Mouse (Mus musculus) intestine, embryonic 16.5 days (tissue): Measurements from ENCODE around the gene Efna3. TPM values are rescaled to one million over a fixed set of nuclear protein-coding genes. Genes with fewer than 3 reads are reported as not detected.
A peak's percentile ranks its signal among the peaks of the same experiment; 100 is the strongest.

Source experiments
- ATAC-seq: fragments of 200-750 bp; cut with Nextera tagmentation; 2 replicates; pipeline ENCODE4 v1.8.0; 2017; ENCODE audit warnings: moderate TSS enrichment, moderate library complexity
- H3K27ac ChIP-seq: fragments of 300-500 bp; sonication (generic); 2 replicates; pipeline ENCODE4 v1.5.1; 2014; ENCODE audit warnings: mild to moderate bottlenecking, low read length
- H3K27me3 ChIP-seq: fragments of 300-500 bp; sonication (generic); replicated peaks from 2 replicates; pipeline ENCODE4 v1.6.1; 2014; ENCODE audit warnings: low read length, control low read depth, mixed read lengths; ENCODE audit not compliant: control insufficient read depth, insufficient read depth
- H3K36me3 ChIP-seq: fragments of 300-500 bp; sonication (generic); 2 replicates; pipeline ENCODE4 v1.6.1; 2014; ENCODE audit warnings: low read length, control low read depth; ENCODE audit not compliant: control insufficient read depth, insufficient read depth
- H3K4me1 ChIP-seq: fragments of 300-500 bp; sonication (generic); 2 replicates; pipeline ENCODE4 v1.6.1; 2014; ENCODE audit warnings: low read length, control low read depth, mixed read lengths; ENCODE audit not compliant: control insufficient read depth, insufficient read depth
- H3K4me2 ChIP-seq: fragments of 300-500 bp; sonication (generic); 2 replicates; pipeline ENCODE4 v1.6.1; 2014; ENCODE audit warnings: low read depth, low read length, control low read depth
- H3K4me3 ChIP-seq: fragments of 300-500 bp; sonication (generic); 2 replicates; pipeline ENCODE4 v1.5.1; 2014; ENCODE audit warnings: mild to moderate bottlenecking, low read length
- H3K9ac ChIP-seq: fragments of 300-500 bp; sonication (generic); 2 replicates; pipeline ENCODE4 v1.6.1; 2014; ENCODE audit warnings: low read depth, low read length
- H3K9me3 ChIP-seq: fragments of 300-500 bp; sonication (generic); 2 replicates; pipeline ENCODE4 v1.6.1; 2016; ENCODE audit warnings: low read length, control low read depth; ENCODE audit not compliant: control insufficient read depth
- WGBS: fragments of 180-500 bp; shearing (Covaris S2); extraction: QIAGEN DNeasy Blood & Tissue Kit; methylation state at CpG from one replicate; pipeline ENCODE4 v1.1.7; 2014; 5-methylcytosine and 5-hydroxymethylcytosine counted together
- polyA plus RNA-seq: library from polyadenylated mRNA; unstranded; fragments of >200 nt; fragmentation: Nextera tagmentation; extraction: Ambion mirVana; gene quantifications from 2 replicates; pipeline ENCODE4 v1.2.1, GENCODE M21; 2015

Gene Efna3
- polyA plus RNA-seq, 1 experiment from 2014 or later = 7.5 TPM

DNA sequence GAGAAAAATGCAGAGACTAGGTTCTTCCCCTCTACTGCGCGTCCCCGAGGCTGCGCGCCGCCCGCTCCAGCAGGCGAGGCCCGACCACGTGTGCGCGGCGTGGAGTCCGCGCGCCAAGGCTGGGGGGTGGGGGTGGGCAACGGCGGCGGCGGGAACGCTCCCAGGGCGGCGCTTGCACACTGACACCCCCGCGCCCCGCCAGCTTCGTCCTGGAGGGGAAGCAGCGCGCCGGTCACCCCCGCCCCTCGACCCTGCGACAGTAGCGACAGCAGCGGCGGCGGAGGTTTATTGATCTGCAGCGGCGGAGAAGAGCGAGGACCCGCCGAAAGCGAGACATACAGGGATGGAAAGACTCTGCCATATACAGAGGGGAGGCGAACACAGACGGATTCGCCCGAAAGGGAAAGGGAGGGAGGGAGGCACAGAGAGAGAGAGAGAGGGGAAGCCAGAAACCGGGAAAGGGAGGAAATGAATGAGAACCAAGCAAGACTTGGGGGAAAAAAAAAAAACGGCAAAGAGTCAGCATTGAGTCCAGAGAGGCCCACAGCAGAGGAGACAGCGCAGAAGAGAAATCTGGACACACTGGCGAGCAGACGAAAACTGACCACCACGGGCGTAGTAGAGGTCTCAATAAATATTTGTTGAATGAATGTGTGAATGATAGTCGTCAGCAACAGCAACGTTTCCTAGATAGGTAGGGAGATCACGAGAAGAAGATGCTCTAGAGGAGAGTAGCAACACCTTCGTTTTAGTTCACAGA lies 3.0 kb downstream of the Efna3 start:
- peak overlapping the region; percentile 65 for H3K9ac ChIP-seq
- peaks cover 57% of the 10 kb centered on the region for H3K4me1 ChIP-seq
- 3% methylated on average over 58 of the region's 58 CpGs for WGBS
- peak overlapping the region; percentile 48 for H3K4me3 ChIP-seq
- H3K9me3 ChIP-seq = no peaks in the 10 kb centered on the region
- peak overlapping the region; percentile 98 for H3K4me2 ChIP-seq
- no peak overlapping the region for H3K27ac ChIP-seq
- no peak for ATAC-seq
- peaks cover 30% of the 10 kb centered on the region; the same call in 1 of the 2 replicates for H3K27me3 ChIP-seq
- no peaks in the 10 kb centered on the region for H3K36me3 ChIP-seq

DNA sequence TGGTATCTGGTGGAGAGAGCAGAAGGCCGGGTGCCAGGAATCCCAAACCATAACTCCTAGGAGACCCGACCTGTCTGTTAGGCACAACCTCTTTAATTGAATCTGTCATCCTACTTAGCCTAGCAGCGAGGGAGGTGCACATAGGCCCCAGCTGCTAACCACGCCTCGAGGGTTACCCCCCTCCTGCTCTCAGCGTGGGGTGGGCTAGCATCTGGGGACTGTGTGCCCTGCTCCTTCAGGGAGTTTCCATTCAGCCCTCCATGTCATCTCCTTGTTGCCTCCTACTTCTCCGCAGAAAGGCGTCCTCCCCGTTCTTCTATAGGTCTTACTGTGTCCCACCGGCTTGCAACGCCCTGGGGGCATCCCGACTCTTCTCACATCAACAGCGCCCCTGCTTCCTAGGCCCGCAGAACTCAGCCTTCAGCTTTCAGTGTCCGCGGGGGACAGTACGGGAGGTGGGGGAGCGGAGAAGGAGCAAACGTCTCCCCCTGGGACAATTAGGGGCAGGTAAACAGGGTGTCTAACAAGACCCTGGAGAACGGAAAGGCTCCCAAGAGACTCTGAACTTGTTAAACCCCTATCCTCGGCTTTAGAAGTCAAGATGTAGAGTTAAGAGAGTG lies 3.7 kb downstream of the Efna3 start:
- Histone ChIP-seq H3K9ac (peak overlapping the region; percentile 65), H3K4me3 (peak overlapping the region; percentile 48), H3K4me1 (peaks cover 58% of the 10 kb centered on the region), H3K4me2 (peak overlapping the region; percentile 98), H3K27ac (no peak overlapping the region), H3K27me3 (peaks cover 30% of the 10 kb centered on the region; the same call in 1 of the 2 replicates), H3K36me3 (no peaks in the 10 kb centered on the region), H3K9me3 (no peaks in the 10 kb centered on the region)
- ATAC-seq = no peak
- 32% methylated on average over 21 of the region's 21 CpGs for WGBS

DNA sequence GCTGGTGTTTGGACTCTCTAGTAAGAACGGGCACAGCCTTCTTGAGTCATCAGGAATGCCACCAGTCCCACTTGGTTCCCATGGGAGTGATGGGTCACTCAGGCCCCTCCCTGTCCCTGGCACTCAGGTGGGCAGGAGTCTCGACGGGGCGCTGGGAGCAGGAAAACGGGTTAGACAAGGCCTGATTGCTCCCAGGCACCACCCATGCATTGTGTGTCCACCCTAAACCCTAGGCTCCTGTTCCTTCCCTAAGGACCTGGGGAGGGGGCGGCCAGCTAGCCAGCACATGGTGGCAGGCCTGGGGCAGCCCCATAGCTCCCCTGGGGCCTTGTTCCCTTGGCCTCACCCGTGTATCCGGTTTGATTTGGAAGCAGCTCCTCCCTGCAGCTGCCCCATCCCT lies 4.4 kb downstream of the Efna3 start:
- Histone ChIP-seq H3K9ac (no peak overlapping the region), H3K4me3 (no peak overlapping the region), H3K27me3 (peaks cover 30% of the 10 kb centered on the region; the same call in 1 of the 2 replicates), H3K27ac (no peak overlapping the region), H3K4me2 (no peak overlapping the region), H3K9me3 (no peaks in the 10 kb centered on the region), H3K36me3 (no peaks in the 10 kb centered on the region), H3K4me1 (peaks cover 58% of the 10 kb centered on the region)
- ATAC-seq = no peak
- WGBS = 77% methylated on average over 8 of the region's 8 CpGs

DNA sequence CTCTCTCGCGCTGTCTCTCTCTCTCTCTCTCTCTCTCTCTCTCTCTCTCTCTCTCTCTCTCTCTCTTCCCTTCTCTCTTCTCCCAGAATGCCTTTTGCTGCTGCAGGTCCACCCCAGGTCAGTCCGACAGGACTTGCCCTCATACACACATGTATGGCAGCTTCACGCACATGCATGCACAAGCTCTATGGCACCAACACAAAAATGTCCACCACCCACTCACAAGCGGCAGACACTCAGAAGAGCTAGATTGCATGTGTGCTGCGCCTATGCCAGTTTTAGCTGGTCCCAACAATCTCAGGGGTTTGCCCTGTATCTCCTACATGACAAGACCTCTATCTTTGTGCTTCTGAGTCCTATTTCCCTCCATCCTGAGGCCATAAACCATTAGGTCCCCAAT lies 5.5 kb downstream of the Efna3 start:
- WGBS = 53% methylated on average over 6 of the region's 6 CpGs
- Histone ChIP-seq H3K9ac (no peak overlapping the region), H3K27me3 (peaks cover 30% of the 10 kb centered on the region; the same call in 1 of the 2 replicates), H3K27ac (no peak overlapping the region), H3K4me3 (no peak overlapping the region), H3K4me1 (peaks cover 57% of the 10 kb centered on the region), H3K36me3 (no peaks in the 10 kb centered on the region), H3K9me3 (no peaks in the 10 kb centered on the region), H3K4me2 (no peak overlapping the region)
- no peak for ATAC-seq

DNA sequence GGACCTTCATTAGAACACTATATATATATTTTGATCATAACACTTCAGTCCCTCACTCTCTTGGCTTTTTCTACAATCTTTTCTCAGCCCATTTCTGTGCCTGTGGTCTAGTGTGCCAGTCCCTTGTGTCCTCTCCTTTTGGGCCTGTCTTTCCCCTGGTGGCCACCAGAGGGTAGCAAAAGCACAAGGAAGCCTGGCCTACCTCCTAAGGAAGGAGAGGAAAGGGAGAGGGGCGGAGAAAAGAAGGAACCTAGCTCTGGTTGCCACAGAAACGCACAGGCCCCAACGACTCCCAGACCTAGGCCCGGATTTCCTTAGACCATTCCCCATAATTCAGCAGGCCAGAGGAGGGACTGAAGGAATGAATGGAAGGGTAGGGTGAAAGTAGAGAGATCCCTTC lies 5.9 kb downstream of the Efna3 start:
- H3K4me2 ChIP-seq = peak overlapping the region; percentile 69
- H3K27me3 ChIP-seq = peaks cover 30% of the 10 kb centered on the region; the same call in 1 of the 2 replicates
- peak overlapping the region; percentile 37; the same call in 1 of the 2 replicates for H3K27ac ChIP-seq
- peak overlapping the region; percentile 51; the same call in 1 of the 2 replicates for H3K9ac ChIP-seq
- H3K36me3 ChIP-seq = no peaks in the 10 kb centered on the region
- peaks cover 53% of the 10 kb centered on the region for H3K4me1 ChIP-seq
- peak; percentile 58 for ATAC-seq
- 3% methylated on average over 4 of the region's 4 CpGs for WGBS
- peak overlapping the region; percentile 36; the same call in 1 of the 2 replicates for H3K4me3 ChIP-seq
- no peaks in the 10 kb centered on the region for H3K9me3 ChIP-seq

DNA sequence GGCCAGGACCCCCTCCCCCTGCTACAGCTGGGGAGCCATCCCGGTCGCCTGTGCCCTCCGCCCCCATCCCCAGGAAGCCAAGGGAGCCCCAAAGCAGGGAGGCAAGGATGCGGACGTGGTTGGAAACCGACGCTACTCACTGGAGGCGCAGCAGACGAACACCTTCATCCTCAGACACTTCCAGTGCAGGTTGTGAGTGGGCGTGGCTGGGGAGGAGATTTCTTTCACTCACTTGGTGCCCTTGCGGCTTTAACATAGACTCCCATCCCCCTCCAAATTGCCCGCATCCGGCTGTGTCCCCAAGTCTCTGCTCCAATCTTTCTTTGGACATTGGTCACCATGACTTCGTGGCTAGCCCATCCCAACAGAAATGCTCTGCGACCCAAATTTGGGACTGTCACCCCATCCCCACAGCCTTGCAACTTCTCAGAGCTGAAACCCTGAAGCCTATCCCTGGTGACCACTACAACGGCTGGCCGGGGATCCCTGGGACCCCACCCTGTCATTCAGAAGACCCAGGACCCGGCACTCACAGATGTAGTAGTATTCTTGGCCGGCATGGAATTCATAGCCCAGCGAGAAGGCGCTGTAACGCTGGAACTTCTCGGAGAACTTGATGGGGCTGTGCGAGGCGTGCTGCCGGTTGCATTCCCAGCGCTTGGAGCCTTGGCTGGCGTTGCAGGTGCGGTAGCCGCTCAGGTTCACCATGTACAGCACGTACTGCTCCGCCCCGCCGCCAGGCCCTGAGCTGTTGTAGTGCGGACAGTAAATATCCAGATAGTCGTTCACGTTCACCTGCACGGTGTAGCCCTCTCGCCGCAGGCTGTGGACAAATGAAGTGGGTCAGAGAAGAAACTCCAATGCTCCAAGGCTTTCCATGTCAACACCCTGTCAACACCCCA lies 6.6 kb downstream of the Efna3 start:
- peak overlapping the region; percentile 69 for H3K4me2 ChIP-seq
- no peaks in the 10 kb centered on the region for H3K9me3 ChIP-seq
- H3K9ac ChIP-seq = peak overlapping the region; percentile 51
- ATAC-seq = peak; percentile 56
- H3K27ac ChIP-seq = peak overlapping the region; percentile 37; the same call in 1 of the 2 replicates
- no peaks in the 10 kb centered on the region for H3K36me3 ChIP-seq
- H3K4me3 ChIP-seq = peak overlapping the region; percentile 36
- H3K27me3 ChIP-seq = peaks cover 30% of the 10 kb centered on the region; the same call in 1 of the 2 replicates
- peaks cover 46% of the 10 kb centered on the region for H3K4me1 ChIP-seq
- WGBS = 17% methylated on average over 40 of the region's 40 CpGs

DNA sequence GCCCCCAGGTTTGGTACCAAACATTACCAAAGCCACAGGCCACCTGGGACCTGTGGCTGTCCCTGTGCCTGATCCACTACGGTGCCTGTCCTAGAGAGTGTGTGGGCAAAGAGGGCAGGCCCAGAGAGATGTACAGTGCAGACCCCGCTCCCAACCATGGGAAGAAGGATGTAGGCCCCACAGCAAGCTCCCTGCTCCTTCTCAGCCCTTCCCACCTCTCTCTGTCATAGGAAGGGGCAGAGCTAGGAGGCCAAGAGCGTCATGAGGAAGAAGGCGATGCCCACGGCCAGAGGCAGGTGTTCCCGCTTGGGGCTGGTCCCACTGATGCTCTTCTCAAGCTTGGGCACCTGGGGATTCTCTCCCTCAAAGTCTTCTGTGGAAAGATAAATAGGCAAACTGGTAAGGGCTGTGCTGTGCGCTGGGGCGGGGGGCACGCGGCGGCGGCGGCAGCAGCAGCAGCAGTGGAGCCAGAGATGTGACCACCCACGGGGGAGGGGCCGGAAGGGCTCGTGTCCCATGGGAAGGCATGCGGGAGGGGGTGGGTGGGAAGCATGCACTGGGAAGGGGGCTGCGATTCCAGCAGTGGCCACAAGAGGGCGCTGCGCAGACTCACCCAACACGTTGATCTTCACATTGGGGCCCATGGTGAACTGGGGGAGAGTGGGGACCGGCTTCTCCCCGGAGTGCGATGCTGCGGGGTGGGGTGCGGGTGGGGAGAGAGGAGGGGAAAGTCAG lies 7.4 kb downstream of the Efna3 start:
- ATAC-seq = peak; percentile 29
- peak overlapping the region; percentile 49 for H3K9ac ChIP-seq
- WGBS = 6% methylated on average over 26 of the region's 26 CpGs
- peaks cover 38% of the 10 kb centered on the region for H3K4me1 ChIP-seq
- H3K4me2 ChIP-seq = peak overlapping the region; percentile 69
- peak overlapping the region; percentile 36 for H3K4me3 ChIP-seq
- peaks cover 3% of the 10 kb centered on the region; the same call in 1 of the 2 replicates for H3K9me3 ChIP-seq
- H3K36me3 ChIP-seq = no peaks in the 10 kb centered on the region
- H3K27me3 ChIP-seq = peaks cover 21% of the 10 kb centered on the region; the same call in 1 of the 2 replicates
- no peak overlapping the region for H3K27ac ChIP-seq

DNA sequence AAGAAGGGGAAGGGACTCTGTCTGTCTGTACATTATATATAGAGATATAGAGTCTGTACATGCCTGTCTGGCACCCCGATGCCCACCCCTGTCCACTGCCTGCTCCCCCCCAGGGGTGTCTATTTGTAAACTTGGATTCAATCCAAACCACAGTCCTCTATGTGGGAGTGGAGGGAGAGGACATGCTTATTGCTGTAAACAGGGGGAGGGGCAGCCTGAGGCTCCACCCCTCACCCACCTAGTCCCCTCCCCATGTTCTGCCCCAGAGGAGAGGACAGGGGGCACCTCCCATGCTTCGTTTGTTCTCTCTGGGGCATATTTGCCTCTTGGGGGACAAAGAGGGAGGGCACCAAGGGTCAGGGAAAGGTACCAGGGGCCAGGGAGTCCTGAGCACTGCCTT lies 8.0 kb downstream of the Efna3 start:
- H3K4me3 ChIP-seq = no peak overlapping the region
- H3K27me3 ChIP-seq = peaks cover 17% of the 10 kb centered on the region; the same call in 1 of the 2 replicates
- H3K4me2 ChIP-seq = peak overlapping the region; percentile 69
- ATAC-seq = no peak
- no peak overlapping the region for H3K27ac ChIP-seq
- WGBS = 37% methylated on average over 2 of the region's 2 CpGs
- H3K9me3 ChIP-seq = peaks cover 3% of the 10 kb centered on the region; the same call in 1 of the 2 replicates
- peaks cover 33% of the 10 kb centered on the region for H3K4me1 ChIP-seq
- H3K36me3 ChIP-seq = no peaks in the 10 kb centered on the region
- peak overlapping the region; percentile 49; the same call in 1 of the 2 replicates for H3K9ac ChIP-seq
